Mouse (Mus musculus): Measurements from ENCODE around the gene Btg1. TPM values are rescaled to one million over a fixed set of nuclear protein-coding genes. Genes with fewer than 3 reads are reported as not detected.
A peak's percentile ranks its signal among the peaks of the same experiment; 100 is the strongest.

Gene Btg1
- polyA plus RNA-seq, 1 experiment from 2014 or later: 9.5 TPM

- Histone ChIP-seq H3K4me3 (replicated peaks) (no peak overlapping the region), H3K9ac (no peak overlapping the region), H3K9me3 (replicated peaks) (no peaks in the 10 kb centered on the region), H3K36me3 (replicated peaks) (peaks cover 25% of the 10 kb centered on the region), H3K4me2 (no peak overlapping the region), H3K27me3 (no peaks in the 10 kb centered on the region), H3K4me1 (replicated peaks) (peaks cover 47% of the 10 kb centered on the region), H3K27ac (replicated peaks) (no peak overlapping the region)
- WGBS (ENCODE audit: insufficient replicate concordance): 63% methylated on average over 2 of the region's 2 CpGs
- no peak for ATAC-seq (ENCODE audit: insufficient read depth)
Measured at GRCm38 (mm10) chr10:96624406-96624805, 7.6 kb downstream of the Btg1 start.

DNA sequence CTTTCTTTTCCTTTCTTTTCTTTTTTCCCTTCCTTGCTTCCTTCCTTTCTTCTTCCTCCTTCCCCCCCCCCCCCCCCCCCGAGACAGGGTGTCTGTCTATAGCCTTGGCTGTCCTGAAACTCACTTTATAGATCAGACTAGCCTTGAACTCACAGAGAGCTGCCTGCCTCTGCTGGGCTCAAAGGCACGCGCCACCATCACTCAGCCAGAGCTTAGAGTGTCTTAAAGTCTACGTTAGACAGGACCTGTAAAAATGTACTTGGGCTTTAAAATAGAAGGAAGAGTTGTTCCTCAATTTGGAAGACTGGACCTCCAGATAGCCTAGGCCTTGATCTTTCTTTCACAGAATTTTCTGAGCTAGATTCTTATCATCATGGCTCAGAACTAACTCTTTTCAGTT, 8.3 kb downstream of the Btg1 start:
- Histone ChIP-seq H3K4me1 (replicated peaks) (peaks cover 41% of the 10 kb centered on the region), H3K27ac (replicated peaks) (no peak overlapping the region), H3K27me3 (no peaks in the 10 kb centered on the region), H3K9me3 (replicated peaks) (no peaks in the 10 kb centered on the region), H3K4me2 (no peak overlapping the region), H3K36me3 (replicated peaks) (peaks cover 20% of the 10 kb centered on the region), H3K9ac (no peak overlapping the region), H3K4me3 (replicated peaks) (no peak overlapping the region)
- 65% methylated on average over 4 of the region's 4 CpGs for WGBS (ENCODE audit: insufficient replicate concordance)
- no peak for ATAC-seq (ENCODE audit: insufficient read depth)

DNA sequence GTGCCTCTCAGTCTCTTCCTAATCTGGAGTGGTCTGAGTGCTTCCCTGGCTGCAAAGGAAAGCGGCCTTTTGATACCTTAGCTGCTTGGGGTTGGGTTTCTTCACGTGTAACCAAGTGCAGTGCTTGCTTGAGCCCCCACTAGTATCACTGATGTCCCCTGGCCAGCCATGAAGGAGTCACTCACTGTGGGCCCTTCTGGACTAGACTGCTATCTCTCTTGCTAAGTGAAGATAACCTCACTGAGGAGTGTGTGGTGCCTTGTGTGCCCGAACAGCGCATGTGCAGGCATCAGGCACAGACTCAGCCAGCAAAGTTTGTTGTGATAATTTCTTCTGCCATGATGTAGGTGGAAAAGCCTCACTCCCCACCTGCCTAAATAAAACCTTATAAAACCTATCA, 8.9 kb downstream of the Btg1 start:
- peak; percentile 51; the same call in 1 of the 2 replicates for ATAC-seq (ENCODE audit: insufficient read depth)
- Histone ChIP-seq H3K4me1 (replicated peaks) (peaks cover 36% of the 10 kb centered on the region), H3K4me2 (no peak overlapping the region), H3K27me3 (no peaks in the 10 kb centered on the region), H3K4me3 (replicated peaks) (no peak overlapping the region), H3K27ac (replicated peaks) (no peak overlapping the region), H3K36me3 (replicated peaks) (peaks cover 21% of the 10 kb centered on the region), H3K9ac (no peak overlapping the region), H3K9me3 (replicated peaks) (no peaks in the 10 kb centered on the region)
- 48% methylated on average over 4 of the region's 4 CpGs for WGBS (ENCODE audit: insufficient replicate concordance)

- no peak overlapping the region for H3K4me3 ChIP-seq (replicated peaks)
- H3K4me1 ChIP-seq (replicated peaks): peaks cover 32% of the 10 kb centered on the region
- 76% methylated on average over 10 of the region's 10 CpGs for WGBS (ENCODE audit: insufficient replicate concordance)
- no peak overlapping the region for H3K9ac ChIP-seq
- H3K27ac ChIP-seq (replicated peaks): no peak overlapping the region
- H3K9me3 ChIP-seq (replicated peaks): no peaks in the 10 kb centered on the region
- no peak overlapping the region for H3K4me2 ChIP-seq
- H3K36me3 ChIP-seq (replicated peaks): peaks cover 19% of the 10 kb centered on the region
- H3K27me3 ChIP-seq: no peaks in the 10 kb centered on the region
- no peak for ATAC-seq (ENCODE audit: insufficient read depth)
Measured at GRCm38 (mm10) chr10:96626120-96626750, 9.4 kb downstream of the Btg1 start.

DNA sequence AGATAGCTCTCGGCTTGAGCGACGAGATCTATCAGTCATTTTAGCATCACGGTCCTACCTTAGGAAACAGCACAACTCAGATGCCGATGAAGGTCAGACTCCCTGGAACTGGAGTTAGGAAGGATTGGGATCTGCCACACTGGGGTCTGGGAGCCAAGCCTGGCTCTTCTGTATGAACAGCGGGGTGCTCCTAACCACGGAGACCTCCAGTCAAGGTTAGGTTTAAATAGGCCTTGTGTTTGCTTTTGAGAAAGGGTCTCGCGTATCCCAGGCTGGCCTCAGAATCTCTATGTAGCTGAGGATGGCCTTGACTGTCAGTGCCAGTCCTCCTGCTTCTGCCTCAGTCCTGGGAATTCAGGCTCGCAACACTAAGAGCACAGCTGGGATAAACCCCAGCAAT, 10.5 kb downstream of the Btg1 start:
- no peak overlapping the region for H3K9ac ChIP-seq
- peaks cover 14% of the 10 kb centered on the region; the same call in 1 of the 2 replicates for H3K36me3 ChIP-seq (replicated peaks)
- WGBS (ENCODE audit: insufficient replicate concordance): 91% methylated on average over 10 of the region's 10 CpGs
- no peak overlapping the region for H3K4me2 ChIP-seq
- H3K9me3 ChIP-seq (replicated peaks): no peaks in the 10 kb centered on the region
- ATAC-seq (ENCODE audit: insufficient read depth): no peak
- H3K27ac ChIP-seq (replicated peaks): no peak overlapping the region
- H3K4me1 ChIP-seq (replicated peaks): peaks cover 22% of the 10 kb centered on the region
- H3K4me3 ChIP-seq (replicated peaks): no peak overlapping the region
- no peaks in the 10 kb centered on the region for H3K27me3 ChIP-seq

GRCm38 (mm10) chr10:96628100-96628912, 11.5 kb downstream of the Btg1 start:
- no peaks in the 10 kb centered on the region for H3K27me3 ChIP-seq
- 72% methylated on average over 16 of the region's 16 CpGs for WGBS (ENCODE audit: insufficient replicate concordance)
- no peak overlapping the region for H3K9ac ChIP-seq
- H3K36me3 ChIP-seq (replicated peaks): peaks cover 10% of the 10 kb centered on the region; the same call in 1 of the 2 replicates
- peaks cover 24% of the 10 kb centered on the region for H3K4me1 ChIP-seq (replicated peaks)
- ATAC-seq (ENCODE audit: insufficient read depth): no peak
- no peak overlapping the region for H3K4me2 ChIP-seq
- H3K4me3 ChIP-seq (replicated peaks): no peak overlapping the region
- H3K9me3 ChIP-seq (replicated peaks): no peaks in the 10 kb centered on the region
- no peak overlapping the region for H3K27ac ChIP-seq (replicated peaks)

DNA sequence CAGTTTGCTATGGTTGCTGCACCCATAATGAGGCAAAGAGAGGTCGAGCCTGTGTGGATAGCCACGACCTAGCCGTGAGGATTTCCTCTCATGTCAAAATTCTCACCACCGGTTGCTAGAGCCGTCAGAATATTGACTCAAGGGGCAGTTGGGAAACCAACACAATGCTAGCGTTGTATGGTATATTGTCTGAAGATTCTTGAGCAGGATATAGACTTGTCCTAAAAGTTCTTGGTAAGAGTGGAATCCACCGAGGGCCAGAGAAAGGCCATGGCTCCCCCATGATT, 12.1 kb downstream of the Btg1 start:
- Histone ChIP-seq H3K4me2 (no peak overlapping the region), H3K4me3 (replicated peaks) (no peak overlapping the region), H3K36me3 (replicated peaks) (0 out of 2 replicates have a peak, but pooled peaks cover 5% of the 10 kb centered on the region), H3K9me3 (replicated peaks) (no peaks in the 10 kb centered on the region), H3K27me3 (no peaks in the 10 kb centered on the region), H3K4me1 (replicated peaks) (peaks cover 23% of the 10 kb centered on the region), H3K9ac (no peak overlapping the region), H3K27ac (replicated peaks) (no peak overlapping the region)
- no peak for ATAC-seq (ENCODE audit: insufficient read depth)
- WGBS (ENCODE audit: insufficient replicate concordance): 58% methylated on average over 7 of the region's 7 CpGs

GRCm38 (mm10) chr10:96630110-96630509, 13.3 kb downstream of the Btg1 start:
- H3K9ac ChIP-seq: no peak overlapping the region
- no peak overlapping the region for H3K27ac ChIP-seq (replicated peaks)
- no peaks in the 10 kb centered on the region for H3K27me3 ChIP-seq
- peaks cover 11% of the 10 kb centered on the region for H3K4me1 ChIP-seq (replicated peaks)
- H3K4me2 ChIP-seq: no peak overlapping the region
- WGBS (ENCODE audit: insufficient replicate concordance): 57% methylated on average over 5 of the region's 5 CpGs
- no peak for ATAC-seq (ENCODE audit: insufficient read depth)
- 0 out of 2 replicates have a peak, but pooled peaks cover 4% of the 10 kb centered on the region for H3K36me3 ChIP-seq (replicated peaks)
- no peak overlapping the region for H3K4me3 ChIP-seq (replicated peaks)
- H3K9me3 ChIP-seq (replicated peaks): no peaks in the 10 kb centered on the region

DNA sequence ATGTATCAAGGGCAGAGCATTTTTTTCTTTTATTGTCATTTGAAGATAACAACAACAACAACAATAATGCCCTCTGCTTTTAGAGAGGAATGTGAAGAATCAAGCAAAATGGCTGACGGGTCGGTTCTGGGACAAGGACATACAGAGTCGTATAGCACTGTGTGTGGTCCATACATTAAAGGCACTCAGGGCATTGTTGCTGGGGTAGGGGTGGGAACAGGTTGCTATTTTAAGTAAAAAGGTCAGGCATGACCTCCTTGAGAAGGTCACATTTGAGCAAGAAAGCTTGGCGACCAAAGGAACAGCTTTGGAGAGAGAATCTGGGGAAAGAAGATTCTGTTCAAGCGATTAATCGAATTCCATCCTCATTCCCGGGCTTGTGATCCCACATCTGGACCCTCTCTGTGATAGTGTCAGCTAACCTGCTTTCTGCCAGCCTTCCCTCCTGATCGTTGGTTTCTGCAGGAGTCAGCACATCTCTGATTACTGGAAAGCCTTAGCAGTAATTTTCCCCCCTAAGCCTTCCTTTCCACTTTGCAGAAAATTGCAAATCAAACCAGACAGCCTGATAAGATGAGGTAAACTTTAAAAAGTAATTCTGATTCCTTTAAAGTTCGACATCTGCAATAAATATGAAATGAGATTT, 14.4 kb downstream of the Btg1 start:
- H3K4me3 ChIP-seq (replicated peaks): no peak overlapping the region
- no peak for ATAC-seq (ENCODE audit: insufficient read depth)
- H3K9me3 ChIP-seq (replicated peaks): no peaks in the 10 kb centered on the region
- H3K27me3 ChIP-seq: no peaks in the 10 kb centered on the region
- H3K4me2 ChIP-seq: no peak overlapping the region
- 0 out of 2 replicates have a peak, but pooled peaks cover 3% of the 10 kb centered on the region for H3K4me1 ChIP-seq (replicated peaks)
- no peak overlapping the region for H3K27ac ChIP-seq (replicated peaks)
- H3K9ac ChIP-seq: no peak overlapping the region
- 67% methylated on average over 9 of the region's 9 CpGs for WGBS (ENCODE audit: insufficient replicate concordance)
- H3K36me3 ChIP-seq (replicated peaks): 0 out of 2 replicates have a peak, but pooled peaks cover 4% of the 10 kb centered on the region

DNA sequence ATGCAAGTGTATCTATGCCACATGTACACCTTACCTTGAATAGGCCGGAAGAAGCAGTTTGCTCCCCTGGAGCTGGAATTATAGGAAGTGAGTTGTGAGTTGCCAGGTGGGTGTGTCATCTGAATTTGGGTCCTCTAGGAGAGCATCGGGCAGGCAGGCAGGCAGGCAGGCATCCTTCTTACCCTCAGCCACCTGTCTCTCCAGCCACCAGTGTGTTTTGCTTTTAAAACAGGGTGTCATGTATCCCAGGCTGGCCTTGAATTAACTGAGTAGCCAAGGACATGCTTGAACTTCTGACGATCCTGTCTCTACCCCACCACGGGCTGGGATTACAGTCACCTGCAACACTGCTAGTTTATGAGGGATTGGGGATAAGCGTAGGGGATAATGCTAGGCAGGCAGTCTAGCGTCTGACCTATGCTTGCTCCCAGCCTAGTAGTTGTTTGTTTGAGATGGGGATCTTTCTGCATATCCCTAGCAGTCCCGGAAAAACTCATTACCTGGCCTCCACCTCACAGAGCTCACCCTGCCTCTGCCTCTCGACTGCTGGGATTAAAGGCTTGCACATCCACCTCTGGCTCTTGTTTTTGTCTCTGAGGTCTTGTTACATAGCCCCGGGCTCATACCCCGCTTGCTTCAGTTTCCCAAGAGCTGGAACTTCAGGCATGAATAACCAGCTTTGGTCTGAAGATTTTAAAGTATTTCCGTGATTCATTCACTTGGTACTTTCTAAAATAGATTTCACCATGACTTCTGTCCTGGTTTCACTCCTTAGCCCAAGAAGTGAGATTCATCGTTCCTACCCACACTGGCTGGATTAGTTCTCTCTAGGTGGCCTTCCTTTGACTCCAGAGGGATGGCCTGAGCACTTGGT, 15.7 kb downstream of the Btg1 start:
- 69% methylated on average over 12 of the region's 12 CpGs for WGBS (ENCODE audit: insufficient replicate concordance)
- ATAC-seq (ENCODE audit: insufficient read depth): no peak
- Histone ChIP-seq H3K4me1 (replicated peaks) (0 out of 2 replicates have a peak, but pooled peaks cover 3% of the 10 kb centered on the region), H3K4me3 (replicated peaks) (no peak overlapping the region), H3K4me2 (no peak overlapping the region), H3K9me3 (replicated peaks) (no peaks in the 10 kb centered on the region), H3K36me3 (replicated peaks) (0 out of 2 replicates have a peak, but pooled peaks cover 4% of the 10 kb centered on the region), H3K9ac (no peak overlapping the region), H3K27me3 (no peaks in the 10 kb centered on the region), H3K27ac (replicated peaks) (no peak overlapping the region)
